Mouse (Mus musculus): ENCODE data around the gene Zbtb48. TPM values are rescaled to one million over a fixed set of nuclear protein-coding genes. Genes with fewer than 3 reads are reported as not detected.

Gene Zbtb48
- total and polyA plus RNA-seq, 3 experiments: 4.3 to 8.8 (median 5.6) TPM

GRCm38 (mm10) chr4:152019073-152019472 lies 8.4 kb downstream of the Zbtb48 start:
- H3K36me3 ChIP-seq (ENCODE audit: control insufficient read depth, insufficient read depth, low read length): no peaks in the 10 kb centered on the region
- WGBS: 81% methylated on average over 6 of the region's 6 CpGs
- TF ChIP-seq CTCF (IDR thresholded peaks at IDR 0.05): no peak
- no peak for TF ChIP-seq POLR2A (IDR thresholded peaks at IDR 0.05; ENCODE audit: insufficient read depth, low read depth, low read length)
- TF ChIP-seq EP300 (IDR thresholded peaks at IDR 0.05; ENCODE audit: insufficient read depth, low read depth, low read length): no peak
- no peaks in the 10 kb centered on the region; the same call in 1 of the 2 replicates for H3K4me1 ChIP-seq (ENCODE audit: control insufficient read depth, insufficient read depth, low read length)
- H3K27ac ChIP-seq: no peak overlapping the region
- intact Hi-C loops (cut with DNase I): no loop called here
- H3K79me2 ChIP-seq (replicated peaks; ENCODE audit: control insufficient read depth, insufficient read depth, low read length): no peaks in the 10 kb centered on the region; the same call in 1 of the 2 replicates
- no peak overlapping the region for H3K9ac ChIP-seq (ENCODE audit: low read depth, low read length)
- no peak overlapping the region for H3K4me3 ChIP-seq
- DNase-seq: no peak
- H3K27me3 ChIP-seq (ENCODE audit: control insufficient read depth, insufficient read depth, low read length): no peaks in the 10 kb centered on the region

GRCm38 (mm10) chr4:152013036-152013813 lies 14.2 kb downstream of the Zbtb48 start:
- 61% methylated on average over 12 of the region's 12 CpGs for WGBS
- intact Hi-C loops (cut with DNase I): no loop called here
- 0 out of 2 replicates have a peak, but pooled peaks have one; percentile 15 for TF ChIP-seq POLR2A (IDR thresholded peaks at IDR 0.05; ENCODE audit: insufficient read depth, low read depth, low read length)
- no peak for TF ChIP-seq CTCF (IDR thresholded peaks at IDR 0.05)
- peak; percentile 51; the same call in 1 of the 2 replicates for TF ChIP-seq EP300 (IDR thresholded peaks at IDR 0.05; ENCODE audit: insufficient read depth, low read depth, low read length)
- Histone ChIP-seq H3K4me3 (no peak overlapping the region; the same call in 1 of the 2 replicates), H3K27me3 (ENCODE audit: control insufficient read depth, insufficient read depth, low read length) (no peaks in the 10 kb centered on the region), H3K9ac (ENCODE audit: low read depth, low read length) (peak overlapping the region; percentile 38), H3K79me2 (replicated peaks; ENCODE audit: control insufficient read depth, insufficient read depth, low read length) (peaks cover 3% of the 10 kb centered on the region; the same call in 1 of the 2 replicates), H3K36me3 (ENCODE audit: control insufficient read depth, insufficient read depth, low read length) (peaks cover 4% of the 10 kb centered on the region), H3K27ac (peak overlapping the region; percentile 98), H3K4me1 (ENCODE audit: control insufficient read depth, insufficient read depth, low read length) (peaks cover 13% of the 10 kb centered on the region)
- DNase-seq: peak; percentile 59 to 80

DNA sequence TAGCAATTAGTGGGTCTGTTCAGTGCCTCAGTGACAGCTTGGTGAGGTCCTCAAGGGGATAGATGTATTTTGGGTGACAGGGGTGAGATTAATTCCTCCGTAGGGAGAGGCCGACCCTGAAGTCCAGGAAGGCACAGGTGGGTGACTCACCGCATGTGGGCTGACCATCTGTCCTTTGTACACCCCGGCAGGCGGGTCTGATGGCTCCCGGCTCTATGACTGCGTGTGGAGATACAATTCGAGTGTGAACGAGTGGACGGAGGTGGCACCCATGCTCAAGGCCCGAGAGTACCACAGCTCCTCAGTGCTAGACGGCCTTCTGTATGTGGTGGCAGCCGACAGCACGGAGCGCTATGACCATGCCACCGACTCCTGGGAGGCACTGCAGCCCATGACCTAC lies 15.4 kb downstream of the Zbtb48 start:
- Histone ChIP-seq H3K27ac (peak overlapping the region; percentile 98), H3K4me3 (no peak overlapping the region)

DNA sequence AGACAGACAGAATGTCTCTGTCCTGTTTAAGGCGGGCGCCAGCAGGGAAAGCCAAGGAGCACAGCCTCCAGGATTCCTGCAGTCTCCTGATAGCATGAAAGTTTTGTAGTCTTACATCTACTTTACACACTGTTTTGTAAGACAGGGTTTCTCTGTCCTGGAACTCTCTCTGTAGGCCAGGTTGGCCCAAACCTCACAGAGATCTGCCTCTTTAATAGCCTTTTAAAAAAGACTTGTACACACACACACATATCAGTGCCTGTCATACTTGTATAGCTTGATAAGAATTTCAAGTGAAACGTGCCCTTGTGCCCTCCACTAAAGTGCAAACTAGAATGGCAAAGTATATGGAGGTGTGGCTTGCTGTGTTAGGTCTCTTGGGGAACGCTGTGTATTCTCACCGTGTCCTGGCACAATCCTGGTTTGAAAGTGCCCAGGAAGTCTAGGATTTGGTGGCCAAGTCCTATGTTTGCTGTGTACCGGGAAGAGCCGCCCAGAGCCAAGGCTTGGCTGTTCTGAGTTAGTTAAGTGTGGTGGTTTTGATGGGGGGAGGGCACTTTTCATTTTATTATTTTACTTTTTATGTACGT lies 16.2 kb downstream of the Zbtb48 start:
- DNase-seq: peak in 1 of 2 experiments; percentile 13
- H3K79me2 ChIP-seq (replicated peaks; ENCODE audit: control insufficient read depth, insufficient read depth, low read length): peaks cover 3% of the 10 kb centered on the region; the same call in 1 of the 2 replicates
- peaks cover 17% of the 10 kb centered on the region for H3K4me1 ChIP-seq (ENCODE audit: control insufficient read depth, insufficient read depth, low read length)
- H3K27ac ChIP-seq: peak overlapping the region; percentile 98
- peak overlapping the region; percentile 88 for H3K4me3 ChIP-seq
- 50% methylated on average over 8 of the region's 8 CpGs for WGBS
- intact Hi-C loops (cut with DNase I): no loop called here
- no peak for TF ChIP-seq CTCF (IDR thresholded peaks at IDR 0.05)
- TF ChIP-seq EP300 (IDR thresholded peaks at IDR 0.05; ENCODE audit: insufficient read depth, low read depth, low read length): no peak
- no peak for TF ChIP-seq POLR2A (IDR thresholded peaks at IDR 0.05; ENCODE audit: insufficient read depth, low read depth, low read length)
- H3K27me3 ChIP-seq (ENCODE audit: control insufficient read depth, insufficient read depth, low read length): no peaks in the 10 kb centered on the region
- peak overlapping the region; percentile 90 for H3K9ac ChIP-seq (ENCODE audit: low read depth, low read length)
- peaks cover 4% of the 10 kb centered on the region for H3K36me3 ChIP-seq (ENCODE audit: control insufficient read depth, insufficient read depth, low read length)

More for the DNA sequence above, 15.4 kb downstream of the Zbtb48 start:
- 70% methylated on average over 16 of the region's 16 CpGs for WGBS
- peaks cover 3% of the 10 kb centered on the region; the same call in 1 of the 2 replicates for H3K79me2 ChIP-seq (replicated peaks; ENCODE audit: control insufficient read depth, insufficient read depth, low read length)
- H3K9ac ChIP-seq (ENCODE audit: low read depth, low read length): peak overlapping the region; percentile 26
- H3K4me1 ChIP-seq (ENCODE audit: control insufficient read depth, insufficient read depth, low read length): peaks cover 17% of the 10 kb centered on the region
- intact Hi-C loops (cut with DNase I): no loop called here
- peaks cover 4% of the 10 kb centered on the region for H3K36me3 ChIP-seq (ENCODE audit: control insufficient read depth, insufficient read depth, low read length)
- TF ChIP-seq CTCF (IDR thresholded peaks at IDR 0.05): no peak
- no peak for TF ChIP-seq POLR2A (IDR thresholded peaks at IDR 0.05; ENCODE audit: insufficient read depth, low read depth, low read length)
- no peak for TF ChIP-seq EP300 (IDR thresholded peaks at IDR 0.05; ENCODE audit: insufficient read depth, low read depth, low read length)
- no peaks in the 10 kb centered on the region for H3K27me3 ChIP-seq (ENCODE audit: control insufficient read depth, insufficient read depth, low read length)
- DNase-seq: no peak

DNA sequence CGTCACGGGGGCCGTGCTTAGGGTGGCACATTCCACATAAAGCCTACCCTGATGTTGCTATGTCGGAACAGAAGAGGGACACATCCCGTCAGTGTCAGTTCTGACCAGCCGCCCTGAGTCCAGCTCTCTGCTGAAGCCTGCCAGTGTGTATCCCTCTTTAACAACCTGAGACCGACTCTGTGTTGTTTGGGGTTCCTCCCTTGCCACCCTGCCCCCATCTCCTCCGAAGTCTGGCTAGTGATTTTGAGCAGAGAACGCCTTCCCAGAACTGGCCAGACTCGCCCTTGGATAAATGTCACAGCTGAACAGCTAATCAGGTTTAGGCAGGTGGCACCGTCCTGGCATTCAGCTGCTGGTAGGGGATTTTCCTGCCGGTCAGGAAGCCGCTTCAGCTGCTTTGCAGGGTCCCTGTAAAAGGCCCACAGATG lies 16.8 kb downstream of the Zbtb48 start:
- peak in 1 of 2 experiments; percentile 48 for DNase-seq
- Histone ChIP-seq H3K4me1 (ENCODE audit: control insufficient read depth, insufficient read depth, low read length) (peaks cover 17% of the 10 kb centered on the region), H3K27ac (peak overlapping the region; percentile 98), H3K9ac (ENCODE audit: low read depth, low read length) (peak overlapping the region; percentile 90), H3K4me3 (peak overlapping the region; percentile 88), H3K27me3 (ENCODE audit: control insufficient read depth, insufficient read depth, low read length) (no peaks in the 10 kb centered on the region), H3K79me2 (replicated peaks; ENCODE audit: control insufficient read depth, insufficient read depth, low read length) (peaks cover 3% of the 10 kb centered on the region; the same call in 1 of the 2 replicates), H3K36me3 (ENCODE audit: control insufficient read depth, insufficient read depth, low read length) (peaks cover 4% of the 10 kb centered on the region)
- TF ChIP-seq CTCF (IDR thresholded peaks at IDR 0.05): no peak
- 0 out of 2 replicates have a peak, but pooled peaks have one; percentile 23 for TF ChIP-seq POLR2A (IDR thresholded peaks at IDR 0.05; ENCODE audit: insufficient read depth, low read depth, low read length)
- TF ChIP-seq EP300 (IDR thresholded peaks at IDR 0.05; ENCODE audit: insufficient read depth, low read depth, low read length): no peak; the same call in 1 of the 2 replicates
- intact Hi-C loops (cut with DNase I): loop anchor here (1.0 kb wide), 1 partner anchor 16 kb away; no protein-coding TSS in a partner anchor
- 12% methylated on average over 13 of the region's 13 CpGs for WGBS

All from heart, adult 2 months (tissue).